Mouse (Mus musculus): ENCODE data around the gene Ppp4r2. TPM values are rescaled to one million over a fixed set of nuclear protein-coding genes. Genes with fewer than 3 reads are reported as not detected.
"Not testable (repeated sequence)": the region's sequence is repeated elsewhere in the genome, so short reads cannot be mapped to it uniquely, and the experiment has no call there.

Gene Ppp4r2
- polyA plus RNA-seq, 1 experiment from 2014 or later: 29.5 TPM

DNA sequence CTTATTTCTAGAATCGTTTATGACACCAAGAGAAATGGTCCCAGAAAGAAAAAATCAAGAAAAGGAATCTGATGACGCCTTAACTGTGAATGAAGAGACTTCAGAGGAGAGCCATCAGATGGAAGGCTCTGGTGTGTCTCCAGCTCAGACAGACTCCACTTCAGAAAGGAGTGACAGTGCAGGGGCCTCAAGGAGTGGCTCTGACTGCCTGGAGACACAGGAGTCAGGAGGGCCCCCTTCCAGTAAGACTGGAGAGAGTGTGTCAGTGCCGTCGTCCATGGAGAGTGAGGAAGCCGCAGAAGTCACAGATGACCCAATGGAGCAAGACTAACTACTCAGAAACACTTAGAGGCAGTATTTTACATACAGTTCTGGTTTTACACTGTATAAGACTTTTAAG, 32.8 kb downstream of the Ppp4r2 start:
- WGBS: 89% methylated on average over 5 of the region's 5 CpGs
- not testable (repeated sequence) for H3K9ac ChIP-seq (ENCODE audit: low read depth, low read length); H3K27ac ChIP-seq (replicated peaks; ENCODE audit: low read depth, low read length); ATAC-seq (ENCODE audit: low read depth); H3K4me1 ChIP-seq (ENCODE audit: control insufficient read depth, insufficient read depth, low read length); H3K4me2 ChIP-seq (ENCODE audit: low read depth, low read length); H3K9me3 ChIP-seq (ENCODE audit: control insufficient read depth, low read length); DNase-seq (ENCODE audit: low spot score); H3K27me3 ChIP-seq (replicated peaks; ENCODE audit: control insufficient read depth, insufficient read depth, low read length); H3K4me3 ChIP-seq (ENCODE audit: low read depth, low read length)
- H3K36me3 ChIP-seq (ENCODE audit: control insufficient read depth, insufficient read depth, low read length): peaks cover 48% of the 10 kb centered on the region

DNA sequence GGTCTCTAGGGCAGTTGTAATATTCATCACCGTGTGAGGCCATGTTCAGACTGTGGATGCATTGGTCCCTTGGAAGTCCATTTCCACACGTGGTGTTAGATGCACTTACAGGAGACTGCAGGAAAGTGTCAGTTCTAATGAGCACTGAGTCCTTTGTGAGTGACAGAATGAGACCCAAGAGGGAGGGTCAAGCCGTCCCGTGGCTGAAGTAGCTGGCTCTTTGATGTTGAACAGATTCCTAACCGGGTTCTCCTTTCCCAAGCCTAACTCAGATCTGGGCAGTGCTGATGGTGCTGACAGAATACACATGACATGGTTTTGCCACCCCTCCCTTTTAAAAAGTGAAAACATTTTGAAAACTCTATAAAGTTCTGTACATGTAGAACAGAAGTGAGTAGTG, 35.4 kb downstream of the Ppp4r2 start:
- H3K36me3 ChIP-seq (ENCODE audit: control insufficient read depth, insufficient read depth, low read length): peaks cover 26% of the 10 kb centered on the region
- H3K9ac ChIP-seq (ENCODE audit: low read depth, low read length): no peak overlapping the region
- no peaks in the 10 kb centered on the region for H3K27me3 ChIP-seq (replicated peaks; ENCODE audit: control insufficient read depth, insufficient read depth, low read length)
- no peak overlapping the region for H3K4me2 ChIP-seq (ENCODE audit: low read depth, low read length)
- no peaks in the 10 kb centered on the region for H3K9me3 ChIP-seq (ENCODE audit: control insufficient read depth, low read length)
- ATAC-seq (ENCODE audit: low read depth) (0 out of 2 replicates have a peak, but pooled peaks have one; percentile 19), DNase-seq (ENCODE audit: low spot score) (no peak)
- 40% methylated on average over 5 of the region's 5 CpGs for WGBS
- no peak overlapping the region for H3K4me3 ChIP-seq (ENCODE audit: low read depth, low read length)
- no peak overlapping the region for H3K27ac ChIP-seq (replicated peaks; ENCODE audit: low read depth, low read length)
- no peaks in the 10 kb centered on the region for H3K4me1 ChIP-seq (ENCODE audit: control insufficient read depth, insufficient read depth, low read length)

DNA sequence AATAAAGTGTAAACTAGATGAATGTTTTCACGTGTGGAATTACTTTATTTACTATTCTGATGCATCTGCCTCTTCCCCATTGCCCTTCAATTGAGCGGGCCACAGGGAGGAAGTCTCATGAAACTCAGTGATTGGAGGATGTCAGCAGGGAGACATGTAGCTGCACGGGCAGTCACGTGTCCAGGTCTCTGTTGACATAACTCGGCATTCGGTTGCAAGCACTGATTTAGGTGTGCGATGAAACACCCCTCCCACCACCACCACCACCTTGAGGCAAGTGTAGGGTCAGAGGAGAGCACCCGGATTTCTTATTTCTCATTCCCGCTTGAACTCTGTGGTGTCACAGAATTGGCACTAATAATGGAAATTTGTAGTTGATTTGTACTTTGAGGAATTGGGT, 36.5 kb downstream of the Ppp4r2 start:
- no peaks in the 10 kb centered on the region for H3K27me3 ChIP-seq (replicated peaks; ENCODE audit: control insufficient read depth, insufficient read depth, low read length)
- H3K9me3 ChIP-seq (ENCODE audit: control insufficient read depth, low read length): no peaks in the 10 kb centered on the region
- no peak for DNase-seq (ENCODE audit: low spot score)
- no peak overlapping the region for H3K4me3 ChIP-seq (ENCODE audit: low read depth, low read length)
- no peak for ATAC-seq (ENCODE audit: low read depth)
- no peak overlapping the region for H3K4me2 ChIP-seq (ENCODE audit: low read depth, low read length)
- no peaks in the 10 kb centered on the region for H3K4me1 ChIP-seq (ENCODE audit: control insufficient read depth, insufficient read depth, low read length)
- 77% methylated on average over 9 of the region's 9 CpGs for WGBS
- no peak overlapping the region for H3K9ac ChIP-seq (ENCODE audit: low read depth, low read length)
- H3K36me3 ChIP-seq (ENCODE audit: control insufficient read depth, insufficient read depth, low read length): peaks cover 24% of the 10 kb centered on the region
- H3K27ac ChIP-seq (replicated peaks; ENCODE audit: low read depth, low read length): no peak overlapping the region

DNA sequence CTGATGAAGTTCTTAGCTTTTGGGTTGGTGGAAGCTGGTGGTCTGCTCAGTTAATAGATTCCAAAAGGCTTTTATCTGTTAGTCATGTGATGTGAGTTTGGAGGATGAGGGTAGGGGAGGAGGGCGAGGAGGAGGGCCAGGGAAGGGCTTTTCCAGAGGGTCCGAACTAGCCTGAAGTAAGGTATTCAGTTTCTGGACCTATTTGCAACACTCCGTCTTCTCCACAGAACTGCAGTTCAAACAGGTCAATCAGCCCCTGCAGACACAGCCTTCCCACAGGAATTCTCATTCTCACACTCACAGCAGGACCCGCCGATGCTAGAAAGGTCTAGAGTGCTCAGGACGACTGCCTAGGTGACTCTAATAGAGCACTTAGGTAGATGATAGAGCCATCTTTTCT, 39.8 kb downstream of the Ppp4r2 start:
- no peaks in the 10 kb centered on the region for H3K4me1 ChIP-seq (ENCODE audit: control insufficient read depth, insufficient read depth, low read length)
- no peaks in the 10 kb centered on the region for H3K27me3 ChIP-seq (replicated peaks; ENCODE audit: control insufficient read depth, insufficient read depth, low read length)
- H3K27ac ChIP-seq (replicated peaks; ENCODE audit: low read depth, low read length): no peak overlapping the region
- no peaks in the 10 kb centered on the region for H3K9me3 ChIP-seq (ENCODE audit: control insufficient read depth, low read length)
- DNase-seq (ENCODE audit: low spot score) (no peak), ATAC-seq (ENCODE audit: low read depth) (no peak)
- H3K4me2 ChIP-seq (ENCODE audit: low read depth, low read length): no peak overlapping the region
- peaks cover 8% of the 10 kb centered on the region for H3K36me3 ChIP-seq (ENCODE audit: control insufficient read depth, insufficient read depth, low read length)
- no peak overlapping the region for H3K9ac ChIP-seq (ENCODE audit: low read depth, low read length)
- WGBS: 65% methylated on average over 6 of the region's 6 CpGs
- H3K4me3 ChIP-seq (ENCODE audit: low read depth, low read length): no peak overlapping the region

DNA sequence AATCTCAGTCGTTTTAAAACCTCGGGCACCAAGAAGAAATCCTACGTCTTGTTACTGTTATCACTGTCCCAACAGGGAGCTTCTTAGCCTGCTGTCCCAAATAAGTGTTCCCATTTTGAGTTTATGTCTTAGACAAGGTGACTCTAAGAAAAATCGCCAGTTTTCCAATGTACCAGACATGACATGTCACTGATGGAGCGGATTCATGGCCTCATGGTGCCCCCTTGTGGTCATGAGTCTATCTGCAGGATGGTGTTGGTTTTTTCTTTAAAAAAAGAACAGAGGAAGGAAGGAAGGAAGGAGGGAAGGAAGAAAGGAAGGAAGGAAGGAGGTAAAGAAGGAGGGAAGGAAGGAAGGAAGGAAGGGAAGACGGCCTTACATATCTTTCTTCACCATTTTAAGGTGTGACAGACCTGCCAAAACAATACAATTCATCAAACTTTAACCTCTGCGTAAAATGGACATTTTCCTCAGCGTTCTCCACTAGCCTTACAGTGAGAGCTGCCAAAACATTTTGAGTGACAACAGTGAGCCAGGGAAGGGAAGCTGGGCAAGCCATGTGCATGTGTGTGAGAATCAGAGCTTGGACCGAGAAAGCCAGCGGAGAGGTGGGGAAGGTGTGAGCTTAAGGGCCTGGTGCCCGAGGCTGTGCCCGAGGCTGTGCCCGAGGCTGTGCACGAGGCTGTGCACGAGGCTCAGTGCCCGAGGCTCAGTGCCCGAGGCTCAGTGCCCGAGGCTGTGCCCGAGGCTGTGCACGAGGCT, 42.6 kb downstream of the Ppp4r2 start:
- H3K27ac ChIP-seq (replicated peaks; ENCODE audit: low read depth, low read length): no peak overlapping the region
- no peaks in the 10 kb centered on the region for H3K36me3 ChIP-seq (ENCODE audit: control insufficient read depth, insufficient read depth, low read length)
- H3K4me1 ChIP-seq (ENCODE audit: control insufficient read depth, insufficient read depth, low read length): no peaks in the 10 kb centered on the region
- 64% methylated on average over 20 of the region's 20 CpGs for WGBS
- H3K4me2 ChIP-seq (ENCODE audit: low read depth, low read length): no peak overlapping the region
- DNase-seq (ENCODE audit: low spot score) (peak; percentile 87), ATAC-seq (ENCODE audit: low read depth) (no peak; the same call in 1 of the 2 replicates)
- no peak overlapping the region for H3K4me3 ChIP-seq (ENCODE audit: low read depth, low read length)
- no peak overlapping the region for H3K9ac ChIP-seq (ENCODE audit: low read depth, low read length)
- H3K9me3 ChIP-seq (ENCODE audit: control insufficient read depth, low read length): no peaks in the 10 kb centered on the region
- H3K27me3 ChIP-seq (replicated peaks; ENCODE audit: control insufficient read depth, insufficient read depth, low read length): no peaks in the 10 kb centered on the region

DNA sequence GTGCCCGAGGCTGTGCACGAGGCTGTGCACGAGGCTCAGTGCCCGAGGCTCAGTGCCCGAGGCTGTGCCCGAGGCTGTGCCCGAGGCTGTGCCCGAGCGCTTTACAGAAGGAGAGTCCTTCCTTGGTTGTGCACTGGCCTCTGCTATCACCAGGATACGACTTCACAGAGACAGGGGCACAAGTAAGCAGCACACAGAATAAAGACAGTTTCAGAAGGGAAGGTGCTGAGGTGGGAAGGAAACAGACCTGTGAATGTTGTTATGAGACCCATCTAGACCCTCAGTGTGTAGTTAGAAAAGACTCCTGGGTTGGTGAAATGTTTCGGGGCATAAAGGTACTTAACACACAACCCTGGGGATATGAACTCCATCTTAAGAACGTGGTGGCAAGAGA, 43.2 kb downstream of the Ppp4r2 start:
- ATAC-seq (ENCODE audit: low read depth) (no peak), DNase-seq (ENCODE audit: low spot score) (no peak)
- no peaks in the 10 kb centered on the region for H3K27me3 ChIP-seq (replicated peaks; ENCODE audit: control insufficient read depth, insufficient read depth, low read length)
- 89% methylated on average over 12 of the region's 12 CpGs for WGBS
- H3K9me3 ChIP-seq (ENCODE audit: control insufficient read depth, low read length): no peaks in the 10 kb centered on the region
- H3K36me3 ChIP-seq (ENCODE audit: control insufficient read depth, insufficient read depth, low read length): no peaks in the 10 kb centered on the region
- no peak overlapping the region for H3K4me3 ChIP-seq (ENCODE audit: low read depth, low read length)
- no peaks in the 10 kb centered on the region for H3K4me1 ChIP-seq (ENCODE audit: control insufficient read depth, insufficient read depth, low read length)
- no peak overlapping the region for H3K4me2 ChIP-seq (ENCODE audit: low read depth, low read length)
- H3K27ac ChIP-seq (replicated peaks; ENCODE audit: low read depth, low read length): no peak overlapping the region
- no peak overlapping the region for H3K9ac ChIP-seq (ENCODE audit: low read depth, low read length)

DNA sequence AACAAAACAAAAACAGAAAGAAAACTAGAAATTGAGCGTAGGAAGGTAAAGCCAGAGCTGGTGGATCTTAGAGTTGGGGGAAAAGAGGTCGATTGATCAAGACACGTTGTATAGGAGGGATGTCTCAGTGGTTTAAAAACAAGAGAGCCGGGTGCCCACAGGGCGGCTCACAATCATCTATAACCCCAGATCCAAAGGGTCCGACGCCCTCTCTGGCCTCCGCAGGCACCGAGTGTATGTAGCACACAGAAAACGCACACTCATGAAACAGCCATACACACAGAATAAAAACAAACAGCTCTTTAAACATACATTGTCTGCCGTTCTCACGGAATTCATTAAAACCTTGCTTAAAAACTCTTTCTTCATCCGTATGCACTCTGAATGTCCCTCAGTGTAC, 45.1 kb downstream of the Ppp4r2 start:
- H3K27me3 ChIP-seq (replicated peaks; ENCODE audit: control insufficient read depth, insufficient read depth, low read length): no peaks in the 10 kb centered on the region
- H3K36me3 ChIP-seq (ENCODE audit: control insufficient read depth, insufficient read depth, low read length): no peaks in the 10 kb centered on the region
- H3K4me1 ChIP-seq (ENCODE audit: control insufficient read depth, insufficient read depth, low read length): 0 out of 2 replicates have a peak, but pooled peaks cover 5% of the 10 kb centered on the region
- no peak overlapping the region for H3K4me2 ChIP-seq (ENCODE audit: low read depth, low read length)
- ATAC-seq (ENCODE audit: low read depth) (no peak), DNase-seq (ENCODE audit: low spot score) (no peak)
- H3K9me3 ChIP-seq (ENCODE audit: control insufficient read depth, low read length): no peaks in the 10 kb centered on the region
- H3K27ac ChIP-seq (replicated peaks; ENCODE audit: low read depth, low read length): no peak overlapping the region
- no peak overlapping the region for H3K4me3 ChIP-seq (ENCODE audit: low read depth, low read length)
- 78% methylated on average over 13 of the region's 13 CpGs for WGBS
- H3K9ac ChIP-seq (ENCODE audit: low read depth, low read length): no peak overlapping the region

DNA sequence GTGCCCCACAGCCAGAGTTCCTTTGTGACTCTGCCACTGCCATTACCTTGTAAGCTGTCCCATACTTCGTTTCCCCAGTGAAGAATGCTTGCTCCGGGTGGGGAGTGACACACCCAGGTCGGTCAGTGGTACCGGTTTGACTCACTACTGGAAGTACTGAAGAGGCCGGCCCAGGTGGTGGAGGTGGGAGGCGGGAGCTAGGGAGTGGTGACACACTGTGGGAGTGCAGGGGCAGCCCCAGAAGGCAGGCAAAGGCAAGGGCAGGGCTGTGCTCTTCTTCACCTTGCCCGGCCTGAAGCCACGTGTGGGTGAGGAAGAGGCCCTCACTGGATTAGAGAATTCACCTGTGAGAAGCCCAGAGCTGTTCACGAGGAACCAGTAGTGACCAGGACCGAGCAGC, 46.2 kb downstream of the Ppp4r2 start:
- Histone ChIP-seq H3K27me3 (replicated peaks; ENCODE audit: control insufficient read depth, insufficient read depth, low read length) (no peaks in the 10 kb centered on the region), H3K4me1 (ENCODE audit: control insufficient read depth, insufficient read depth, low read length) (0 out of 2 replicates have a peak, but pooled peaks cover 5% of the 10 kb centered on the region), H3K36me3 (ENCODE audit: control insufficient read depth, insufficient read depth, low read length) (no peaks in the 10 kb centered on the region), H3K9me3 (ENCODE audit: control insufficient read depth, low read length) (no peaks in the 10 kb centered on the region), H3K9ac (ENCODE audit: low read depth, low read length) (no peak overlapping the region), H3K4me3 (ENCODE audit: low read depth, low read length) (no peak overlapping the region), H3K27ac (replicated peaks; ENCODE audit: low read depth, low read length) (no peak overlapping the region), H3K4me2 (ENCODE audit: low read depth, low read length) (no peak overlapping the region)
- ATAC-seq (ENCODE audit: low read depth): no peak
- no peak for DNase-seq (ENCODE audit: low spot score)
- WGBS: 42% methylated on average over 10 of the region's 10 CpGs

DNA sequence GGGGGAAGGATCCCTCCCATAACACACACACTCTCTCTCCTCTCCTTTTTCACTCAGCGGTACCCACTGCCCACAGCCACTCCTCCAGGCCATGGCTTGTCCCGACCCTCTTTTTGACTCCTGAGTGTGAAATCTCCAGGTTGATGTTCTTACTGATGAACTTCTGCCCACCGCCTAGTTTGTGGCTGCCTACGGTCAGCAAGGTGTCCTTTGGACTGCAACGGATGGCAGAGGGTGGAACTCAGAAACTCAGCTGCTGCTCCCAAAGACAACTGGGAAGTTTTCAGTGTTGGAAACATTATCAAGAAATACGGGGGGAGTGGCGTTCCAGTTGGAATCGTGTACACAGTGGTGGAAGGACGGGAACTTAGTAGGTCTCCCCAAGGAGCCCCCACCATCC, 48.2 kb downstream of the Ppp4r2 start:
- no peak for ATAC-seq (ENCODE audit: low read depth)
- no peaks in the 10 kb centered on the region for H3K36me3 ChIP-seq (ENCODE audit: control insufficient read depth, insufficient read depth, low read length)
- 78% methylated on average over 9 of the region's 9 CpGs for WGBS

More for the DNA sequence above, 48.2 kb downstream of the Ppp4r2 start:
- Histone ChIP-seq H3K4me3 (ENCODE audit: low read depth, low read length) (no peak overlapping the region), H3K27me3 (replicated peaks; ENCODE audit: control insufficient read depth, insufficient read depth, low read length) (no peaks in the 10 kb centered on the region), H3K4me1 (ENCODE audit: control insufficient read depth, insufficient read depth, low read length) (0 out of 2 replicates have a peak, but pooled peaks cover 5% of the 10 kb centered on the region), H3K9me3 (ENCODE audit: control insufficient read depth, low read length) (no peaks in the 10 kb centered on the region), H3K9ac (ENCODE audit: low read depth, low read length) (no peak overlapping the region), H3K27ac (replicated peaks; ENCODE audit: low read depth, low read length) (no peak overlapping the region), H3K4me2 (ENCODE audit: low read depth, low read length) (no peak overlapping the region)
- DNase-seq (ENCODE audit: low spot score): no peak
